Mouse (Mus musculus) hindbrain, embryonic 11.5 days (tissue): ENCODE data around the gene Gm11273. TPM values are rescaled to one million over a fixed set of nuclear protein-coding genes. Genes with fewer than 3 reads are reported as not detected.
A peak's percentile ranks its signal among the peaks of the same experiment; 100 is the strongest.
"Not testable (repeated sequence)": the region's sequence is repeated elsewhere in the genome, so short reads cannot be mapped to it uniquely, and the experiment has no call there.

Experiments used
- ATAC-seq: fragments of 200-750 bp; cut with Nextera tagmentation; 2 replicates; pipeline ENCODE4 v1.8.0; 2017; ENCODE audit warnings: mild to moderate bottlenecking, moderate TSS enrichment, moderate library complexity; ENCODE audit not compliant: low FRiP score
- DNase-seq: peaks from one replicate; pipeline ENCODE4 v3.0.0-alpha.2; 2015; ENCODE audit warnings: low spot score
- H3K27ac ChIP-seq: fragments of 300-500 bp; sonication (generic); 2 replicates; pipeline ENCODE4 v1.5.1; 2014; ENCODE audit warnings: mild to moderate bottlenecking, low read depth, low read length
- H3K27me3 ChIP-seq: fragments of 300-500 bp; sonication (generic); 2 replicates; pipeline ENCODE4 v1.6.1; 2014; ENCODE audit warnings: mild to moderate bottlenecking, low read length, moderate library complexity, mixed read lengths; ENCODE audit not compliant: control insufficient read depth, insufficient read depth
- H3K36me3 ChIP-seq: fragments of 300-500 bp; sonication (generic); 2 replicates; pipeline ENCODE4 v1.6.1; 2014; ENCODE audit warnings: mild to moderate bottlenecking, low read length, moderate library complexity, mixed read lengths; ENCODE audit not compliant: control insufficient read depth, insufficient read depth
- H3K4me1 ChIP-seq: fragments of 300-500 bp; sonication (generic); replicated peaks from 2 replicates; pipeline ENCODE4 v1.6.1; 2014; ENCODE audit warnings: low read length, mixed read lengths; ENCODE audit not compliant: control insufficient read depth, insufficient read depth
- H3K4me2 ChIP-seq: fragments of 300-500 bp; sonication (generic); replicated peaks from 2 replicates; pipeline ENCODE4 v1.6.1; 2014; ENCODE audit warnings: mild to moderate bottlenecking, low read depth, low read length
- H3K4me3 ChIP-seq: fragments of 300-500 bp; sonication (generic); 2 replicates; pipeline ENCODE4 v1.5.1; 2014; ENCODE audit warnings: low read depth, low read length
- H3K9ac ChIP-seq: fragments of 300-500 bp; sonication (generic); 2 replicates; pipeline ENCODE4 v1.6.1; 2014; ENCODE audit warnings: low read depth, low read length
- H3K9me3 ChIP-seq: fragments of 300-500 bp; sonication (generic); 2 replicates; pipeline ENCODE4 v1.6.1; 2016; ENCODE audit warnings: low read length; ENCODE audit not compliant: control insufficient read depth
- WGBS: fragments of 180-500 bp; shearing (Covaris S2); extraction: QIAGEN DNeasy Blood & Tissue Kit; methylation state at CpG from one replicate; pipeline ENCODE4 v1.1.7; 2014; 5-methylcytosine and 5-hydroxymethylcytosine counted together
- polyA plus RNA-seq: library from polyadenylated mRNA; unstranded; fragments of >200 nt; fragmentation: Nextera tagmentation; extraction: Ambion mirVana; gene quantifications from 2 replicates; pipeline ENCODE4 v1.2.1, GENCODE M21; 2014

Gene Gm11273
- polyA plus RNA-seq: 3.7 and 5.1 TPM in 2 replicates

GRCm38 (mm10) chr13:21501182-21501581 is at the start of gene Gm11273:
Gm11273 (minus strand) TSS chr13:21501418.
- not testable (repeated sequence) for H3K27me3 ChIP-seq, H3K4me2 ChIP-seq, H3K9me3 ChIP-seq, DNase-seq, H3K4me3 ChIP-seq, H3K9ac ChIP-seq, H3K4me1 ChIP-seq, H3K27ac ChIP-seq, H3K36me3 ChIP-seq, ATAC-seq
- WGBS: 90% methylated on average over 14 of the region's 17 CpGs

DNA sequence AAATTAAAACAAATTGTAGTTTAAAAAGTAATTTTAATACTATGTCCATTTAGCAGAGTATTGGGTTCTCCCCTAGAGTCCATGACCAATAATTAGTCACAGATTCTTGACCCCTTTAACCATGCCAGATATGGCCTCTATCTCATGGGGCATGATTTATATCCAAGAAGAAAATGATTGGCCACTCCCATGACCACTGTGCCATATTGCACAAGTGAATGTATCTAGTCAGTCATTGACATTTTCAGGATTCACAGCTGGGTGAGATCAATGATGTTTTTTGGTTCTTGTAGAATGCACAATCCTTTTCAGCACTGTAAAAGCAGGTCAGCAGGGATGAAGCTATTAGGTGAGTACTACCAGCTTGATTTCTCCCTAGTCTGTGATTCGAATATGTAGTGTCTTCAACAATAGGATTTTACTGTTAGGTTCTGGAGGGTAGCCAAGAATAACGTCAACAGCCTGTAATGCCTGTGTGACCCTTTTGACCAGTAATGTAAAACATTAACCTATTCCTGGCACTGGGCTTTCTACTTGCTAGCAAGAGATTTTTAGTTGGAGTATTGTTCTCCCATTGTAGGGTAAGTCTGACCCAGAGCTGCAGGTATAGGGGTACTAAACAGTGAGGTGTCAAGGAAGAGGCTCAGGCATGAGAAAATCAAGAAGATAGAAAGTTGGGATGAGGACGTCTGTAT is 49.3 kb upstream of the Gm11273 start:
- DNase-seq: no peak
- H3K9me3 ChIP-seq: no peaks in the 10 kb centered on the region
- H3K4me3 ChIP-seq: no peak overlapping the region
- H3K4me1 ChIP-seq: no peaks in the 10 kb centered on the region
- H3K4me2 ChIP-seq: no peak overlapping the region
- H3K27me3 ChIP-seq: no peaks in the 10 kb centered on the region
- ATAC-seq: no peak
- H3K36me3 ChIP-seq: no peaks in the 10 kb centered on the region
- 58% methylated on average over 3 of the region's 3 CpGs for WGBS
- H3K27ac ChIP-seq: no peak overlapping the region
- H3K9ac ChIP-seq: no peak overlapping the region

DNA sequence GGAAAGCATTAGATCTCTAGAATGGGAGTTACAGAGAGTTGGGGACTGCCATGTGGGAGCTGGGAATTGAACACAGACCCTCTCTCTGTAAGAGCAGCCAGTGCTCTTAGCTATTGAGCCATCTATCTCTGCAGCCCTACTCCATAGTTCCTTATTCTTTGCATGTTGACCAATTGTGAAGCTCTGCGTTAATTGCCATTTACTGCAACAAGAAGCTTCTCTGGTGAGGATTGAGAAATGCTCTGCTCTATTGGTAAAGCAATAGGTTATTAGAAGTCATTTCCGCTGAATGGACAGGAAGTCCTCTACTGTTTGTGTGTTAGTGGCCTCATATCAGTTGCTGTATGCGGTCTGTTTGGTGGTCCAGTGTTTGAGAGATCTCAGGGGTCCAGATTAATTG is 48.3 kb upstream of the Gm11273 start:
- no peaks in the 10 kb centered on the region for H3K27me3 ChIP-seq
- no peak overlapping the region for H3K27ac ChIP-seq
- 94% methylated on average over 3 of the region's 3 CpGs for WGBS
- H3K4me3 ChIP-seq: no peak overlapping the region
- ATAC-seq: no peak
- DNase-seq: no peak
- no peak overlapping the region for H3K4me2 ChIP-seq
- no peak overlapping the region for H3K9ac ChIP-seq
- no peaks in the 10 kb centered on the region for H3K36me3 ChIP-seq
- no peaks in the 10 kb centered on the region for H3K9me3 ChIP-seq
- no peaks in the 10 kb centered on the region for H3K4me1 ChIP-seq

DNA sequence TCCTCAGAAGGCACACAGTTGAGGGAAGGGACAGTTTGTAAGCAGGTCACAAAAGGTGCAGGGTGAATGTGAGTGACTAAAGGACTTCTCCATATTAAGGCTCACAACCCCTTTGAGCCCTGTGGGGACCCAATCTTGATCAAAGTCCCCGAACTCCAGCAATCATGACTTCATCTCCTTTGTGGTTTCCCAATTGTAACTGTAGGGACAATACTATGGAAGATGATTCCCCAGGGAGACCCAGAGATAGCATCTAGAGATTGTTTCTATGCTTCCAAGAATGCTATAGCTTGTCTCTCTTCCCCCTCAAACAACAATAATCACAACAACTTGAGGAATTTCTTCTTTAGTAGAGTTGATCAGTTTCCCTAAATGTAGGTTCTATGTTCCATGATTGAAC is 41.5 kb upstream of the Gm11273 start, which contains the start of gene Olfr1366:
Gene Olfr1366, minus strand, starts transcription at position 101 of the 400 bp plus-strand sequence.
- no peaks in the 10 kb centered on the region for H3K9me3 ChIP-seq
- no peak within 1 kb of the TSS for H3K4me2 ChIP-seq
- H3K27ac ChIP-seq: no peak within 1 kb of the TSS
- ATAC-seq: no peak
- no peaks in the 10 kb centered on the region for H3K36me3 ChIP-seq
- no peak within 1 kb of the TSS for H3K4me3 ChIP-seq
- DNase-seq: no peak
- H3K9ac ChIP-seq: no peak within 1 kb of the TSS
- no peaks in the 10 kb centered on the region for H3K27me3 ChIP-seq
- no peaks in the 10 kb centered on the region for H3K4me1 ChIP-seq
- WGBS: 70% methylated on average over 1 of the region's 1 CpGs

GRCm38 (mm10) chr13:21530781-21531201 is 29.6 kb upstream of the Gm11273 start, which contains the start of gene Zkscan8:
Zkscan8 (minus strand) TSS chr13:21531120.
- no peaks in the 10 kb centered on the region for H3K4me1 ChIP-seq
- ATAC-seq (peak; percentile 99), DNase-seq (peak; percentile 89)
- peak within 1 kb of the TSS; percentile 49 for H3K4me2 ChIP-seq
- no peaks in the 10 kb centered on the region for H3K27me3 ChIP-seq
- H3K27ac ChIP-seq: peak within 1 kb of the TSS; percentile 90
- peak within 1 kb of the TSS; percentile 90 for H3K4me3 ChIP-seq
- no peaks in the 10 kb centered on the region for H3K9me3 ChIP-seq
- no peaks in the 10 kb centered on the region for H3K36me3 ChIP-seq
- peak within 1 kb of the TSS; percentile 99 for H3K9ac ChIP-seq
- WGBS: under 1% methylated on average over 37 of the region's 39 CpGs

DNA sequence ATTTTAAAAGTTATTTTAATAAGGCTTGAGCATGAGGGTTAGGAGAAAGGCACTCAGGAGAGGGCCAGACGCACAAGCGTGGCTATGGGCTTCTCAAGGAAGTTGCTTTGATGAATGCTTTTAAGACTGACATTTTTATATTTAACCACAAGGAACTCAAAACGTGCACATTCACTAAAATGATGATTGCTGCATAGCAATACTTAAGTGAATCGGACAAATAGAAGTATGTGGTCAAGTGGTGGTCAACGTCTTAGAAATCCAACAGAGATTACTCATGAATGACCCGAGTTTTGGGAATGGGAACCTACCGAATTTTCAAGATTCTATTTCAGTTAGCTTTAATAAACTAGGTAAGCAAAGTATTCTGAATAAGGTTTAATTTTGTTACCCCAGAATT is 28.9 kb upstream of the Gm11273 start:
- Histone ChIP-seq H3K27me3 (no peaks in the 10 kb centered on the region), H3K9me3 (no peaks in the 10 kb centered on the region), H3K4me3 (peak overlapping the region; percentile 90), H3K9ac (no peak overlapping the region), H3K4me1 (no peaks in the 10 kb centered on the region), H3K36me3 (no peaks in the 10 kb centered on the region), H3K27ac (no peak overlapping the region), H3K4me2 (peak overlapping the region; percentile 41)
- 54% methylated on average over 7 of the region's 7 CpGs for WGBS
- no peak for ATAC-seq
- DNase-seq: peak; percentile 19

GRCm38 (mm10) chr13:21506221-21506649 is 5.0 kb upstream of the Gm11273 start:
- Histone ChIP-seq H3K4me1 (no peaks in the 10 kb centered on the region), H3K9me3 (no peaks in the 10 kb centered on the region), H3K4me2 (peak overlapping the region; percentile 35), H3K9ac (peak overlapping the region; percentile 73), H3K36me3 (no peaks in the 10 kb centered on the region), H3K27me3 (no peaks in the 10 kb centered on the region), H3K27ac (peak overlapping the region; percentile 60; the same call in 1 of the 2 replicates), H3K4me3 (peak overlapping the region; percentile 68)
- peak; percentile 98 for ATAC-seq
- DNase-seq: peak; percentile 85
- under 1% methylated on average over 20 of the region's 21 CpGs for WGBS

DNA sequence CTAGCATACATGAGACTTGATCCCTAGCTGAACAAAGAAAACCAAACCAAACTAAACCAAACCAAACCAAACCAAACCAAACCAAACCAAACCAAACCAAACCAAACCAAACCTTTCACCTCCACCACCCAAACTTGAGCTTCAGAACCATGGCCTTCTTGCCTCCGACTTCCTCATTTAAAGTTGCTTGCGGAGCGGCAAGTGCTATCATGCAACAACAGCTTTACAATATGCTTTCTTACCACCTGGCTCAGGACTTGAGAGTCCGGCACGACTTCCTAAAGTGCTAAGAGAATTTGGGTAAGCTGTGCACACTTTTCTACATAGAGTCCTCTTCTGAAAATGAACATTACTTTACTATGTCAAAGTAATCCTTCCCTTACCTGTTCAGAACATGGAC is 1.1 kb upstream of the Gm11273 start:
- Histone ChIP-seq H3K27me3 (no peaks in the 10 kb centered on the region), H3K9ac (no peak overlapping the region), H3K9me3 (no peaks in the 10 kb centered on the region), H3K4me1 (no peaks in the 10 kb centered on the region), H3K36me3 (no peaks in the 10 kb centered on the region), H3K4me2 (no peak overlapping the region), H3K27ac (no peak overlapping the region), H3K4me3 (no peak overlapping the region)
- WGBS: 82% methylated on average over 5 of the region's 5 CpGs
- no peak for DNase-seq
- no peak for ATAC-seq

- Histone ChIP-seq H3K9ac (no peak within 1 kb of the TSS), H3K27ac (no peak within 1 kb of the TSS), H3K4me1 (no peaks in the 10 kb centered on the region), H3K36me3 (no peaks in the 10 kb centered on the region), H3K27me3 (no peaks in the 10 kb centered on the region), H3K4me2 (no peak within 1 kb of the TSS), H3K4me3 (no peak within 1 kb of the TSS), H3K9me3 (no peaks in the 10 kb centered on the region)
- WGBS: 92% methylated on average over 21 of the region's 21 CpGs
- DNase-seq (no peak), ATAC-seq (no peak)
Observed at GRCm38 (mm10) chr13:21495080-21495479, 6.1 kb downstream of the Gm11273 start, which contains the start of gene AK157302. AK157302 (plus strand) TSS chr13:21495223.
